In the genomic region with DNA sequence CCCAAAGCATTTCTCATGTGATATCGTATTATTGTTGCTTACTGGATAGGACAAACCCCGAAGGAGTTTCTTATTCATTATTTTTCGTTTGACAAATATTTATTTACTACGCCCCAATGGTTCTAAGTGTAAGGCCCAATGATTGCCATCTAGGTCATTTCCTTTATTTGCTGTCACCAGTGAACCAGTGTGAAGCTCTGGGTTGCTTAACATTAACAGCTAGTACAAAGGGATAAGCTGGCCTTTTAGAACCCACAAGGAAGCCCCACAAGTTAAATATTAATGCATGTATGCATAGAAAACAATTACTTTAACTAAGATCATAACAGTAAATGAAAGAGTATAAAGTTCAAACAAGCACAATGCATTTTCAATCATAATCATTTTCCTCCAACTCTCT, we compare ENCODE assay signal across 16 mouse cellular contexts.
"Had no signal": no experiment of that assay in that cellular context is flagged by ENCODE, and none has a peak within 500 bp of the region (broad histone marks: within the 10 kb centered on the region; RNA-seq: fewer than 3 reads in every experiment).

No protein-coding gene starts in this region.

- ATAC-seq: lung, postnatal 0 days; midbrain, embryonic 13.5 days; midbrain, embryonic 15.5 days had no signal

- H3K4me1 ChIP-seq: neural tube, embryonic 12.5 days; stomach, embryonic 15.5 days had no signal

- DNase-seq: lung, adult 2 months; lung, postnatal 14 days; lung, postnatal 36 days; right cerebral cortex, postnatal 14 days; thymus, adult 18-20 months; thymus, postnatal 14 days; thymus, postnatal 36 days had no signal

- H3K4me2 ChIP-seq: lung, embryonic 15.5 days; midbrain, embryonic 11.5 days; midbrain, embryonic 13.5 days; midbrain, embryonic 15.5 days; neural tube, embryonic 12.5 days; stomach, embryonic 15.5 days had no signal

- H3K4me3 ChIP-seq: lung, embryonic 15.5 days; megakaryocyte, embryonic 14.5 days; midbrain, embryonic 13.5 days; midbrain, embryonic 15.5 days; neural tube, embryonic 12.5 days; stomach, embryonic 15.5 days had no signal

- H3K36me3 ChIP-seq: lung, embryonic 15.5 days; midbrain, embryonic 13.5 days; midbrain, embryonic 15.5 days; neural tube, embryonic 12.5 days; stomach, embryonic 15.5 days had no signal

- H3K27ac ChIP-seq: lung, embryonic 15.5 days; macrophage; midbrain, embryonic 13.5 days; midbrain, embryonic 15.5 days; neural tube, embryonic 12.5 days; stomach, embryonic 15.5 days had no signal

- H3K9me3 ChIP-seq: lung, embryonic 15.5 days; megakaryocyte, embryonic 14.5 days; midbrain, embryonic 13.5 days; midbrain, embryonic 15.5 days; neural tube, embryonic 12.5 days; stomach, embryonic 15.5 days had no signal

- H3K27me3 ChIP-seq: lung, embryonic 15.5 days; midbrain, embryonic 15.5 days; neural tube, embryonic 12.5 days; stomach, embryonic 15.5 days had no signal

- H3K9ac ChIP-seq: lung, embryonic 15.5 days; midbrain, embryonic 13.5 days; midbrain, embryonic 15.5 days; neural tube, embryonic 12.5 days; stomach, embryonic 15.5 days had no signal
